Mouse (Mus musculus): ENCODE data around the gene Cwc27. TPM values are rescaled to one million over a fixed set of nuclear protein-coding genes. Genes with fewer than 3 reads are reported as not detected.
A peak's percentile ranks its signal among the peaks of the same experiment; 100 is the strongest.

The Cwc27 gene
- polyA plus RNA-seq, 1 experiment from 2014 or later, result 26.2 TPM

DNA sequence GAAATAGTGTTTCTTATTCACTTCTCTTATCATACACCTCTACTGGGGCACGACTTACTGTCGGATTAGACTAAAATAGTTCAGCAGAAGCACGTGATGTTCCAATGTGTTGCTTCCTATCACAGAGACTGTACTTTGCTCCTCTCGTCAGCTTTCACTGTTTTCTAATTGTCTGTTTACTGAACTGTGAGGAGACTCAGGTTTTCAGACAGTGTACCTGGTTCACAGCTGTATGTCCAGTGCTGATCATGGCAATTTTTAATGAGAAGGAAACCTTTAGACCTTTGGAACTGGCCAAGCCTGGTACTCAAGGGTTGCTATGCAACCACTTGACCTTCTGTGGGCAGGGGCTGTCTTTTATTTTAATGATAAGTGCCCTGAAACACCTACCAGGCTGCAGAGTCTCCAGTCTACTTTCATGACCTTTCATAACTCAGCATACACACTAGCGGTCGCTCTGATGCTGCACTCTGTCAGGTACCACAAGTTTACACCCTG, 180.9 kb downstream of the Cwc27 start:
- Histone ChIP-seq H3K27ac (no peak overlapping the region), H3K36me3 (no peaks in the 10 kb centered on the region), H3K27me3 (no peaks in the 10 kb centered on the region), H3K9ac (no peak overlapping the region), H3K4me2 (no peak overlapping the region), H3K4me1 (peaks cover 23% of the 10 kb centered on the region), H3K9me3 (no peaks in the 10 kb centered on the region), H3K4me3 (no peak overlapping the region)
- no peak for ATAC-seq (ENCODE audit: borderline replicate concordance, extremely low read depth, low FRiP score, low TSS enrichment)
- 42% methylated on average over 6 of the region's 6 CpGs for WGBS

DNA sequence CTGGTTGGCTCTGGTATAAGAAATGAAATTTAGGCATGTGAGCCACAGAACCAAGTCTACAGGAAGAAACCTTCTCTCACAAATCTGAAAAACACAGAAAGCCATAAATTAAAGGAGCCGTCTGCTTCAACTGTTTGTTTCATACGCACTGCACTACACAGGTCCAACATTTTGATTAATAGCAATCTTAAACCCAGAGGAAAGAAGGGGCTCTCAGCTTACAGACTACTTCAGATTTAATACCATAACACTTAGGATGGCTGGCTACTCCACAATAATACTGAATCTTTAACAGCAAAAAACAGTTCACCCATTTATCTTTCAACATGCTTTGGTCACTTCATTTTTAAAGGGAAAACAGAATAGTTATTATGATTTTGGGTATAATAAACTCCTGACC, 182.2 kb downstream of the Cwc27 start:
- H3K36me3 ChIP-seq, result 0 out of 2 replicates have a peak, but pooled peaks cover 3% of the 10 kb centered on the region
- H3K27me3 ChIP-seq, result no peaks in the 10 kb centered on the region
- H3K4me1 ChIP-seq, result peaks cover 23% of the 10 kb centered on the region
- H3K9me3 ChIP-seq, result no peaks in the 10 kb centered on the region
- no peak overlapping the region for H3K4me3 ChIP-seq
- no peak overlapping the region for H3K27ac ChIP-seq
- H3K4me2 ChIP-seq, result no peak overlapping the region
- WGBS, result 51% methylated on average over 2 of the region's 2 CpGs
- no peak overlapping the region for H3K9ac ChIP-seq
- ATAC-seq (ENCODE audit: borderline replicate concordance, extremely low read depth, low FRiP score, low TSS enrichment), result no peak

DNA sequence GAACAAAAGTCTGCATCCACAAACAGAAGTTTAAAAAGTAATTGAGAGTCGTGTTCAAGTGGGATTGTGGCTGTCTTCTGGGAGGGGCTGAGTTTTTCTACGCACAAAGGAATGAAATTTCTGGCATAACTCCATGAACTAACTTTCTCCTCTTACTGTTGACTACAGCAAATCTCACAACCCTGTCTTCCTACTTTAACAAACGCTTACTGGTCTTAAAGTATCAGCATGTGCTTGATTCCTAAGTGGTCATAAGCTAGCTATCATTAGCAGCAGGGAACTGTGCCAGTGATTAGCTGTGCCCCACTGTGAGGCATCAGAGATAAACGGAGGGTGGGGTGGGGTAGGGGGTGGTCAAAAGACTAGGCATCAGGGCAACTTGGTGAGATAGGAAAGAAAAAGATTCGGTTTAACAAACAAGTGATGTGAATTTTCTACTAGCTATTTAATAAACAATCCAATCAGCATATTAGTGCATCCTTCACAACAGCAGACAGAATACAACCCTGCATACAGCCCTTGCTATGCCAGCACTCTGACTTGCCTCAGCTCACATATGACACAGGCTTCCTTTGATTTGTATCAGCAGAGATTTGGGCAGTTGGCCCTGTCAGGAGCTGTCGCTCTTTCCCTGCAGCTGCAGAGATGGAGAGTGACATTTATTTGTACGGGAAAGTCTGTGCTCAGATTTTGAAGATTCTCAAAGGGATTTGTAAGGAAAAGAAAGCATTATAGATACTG, 184.3 kb downstream of the Cwc27 start:
- Histone ChIP-seq H3K9me3 (no peaks in the 10 kb centered on the region), H3K4me1 (peaks cover 26% of the 10 kb centered on the region), H3K27ac (peak overlapping the region; percentile 71), H3K4me2 (no peak overlapping the region), H3K36me3 (0 out of 2 replicates have a peak, but pooled peaks cover 3% of the 10 kb centered on the region), H3K27me3 (no peaks in the 10 kb centered on the region), H3K4me3 (no peak overlapping the region), H3K9ac (no peak overlapping the region)
- WGBS, result 34% methylated on average over 7 of the region's 7 CpGs
- ATAC-seq (ENCODE audit: borderline replicate concordance, extremely low read depth, low FRiP score, low TSS enrichment), result peak; percentile 76; the same call in 1 of the 2 replicates

DNA sequence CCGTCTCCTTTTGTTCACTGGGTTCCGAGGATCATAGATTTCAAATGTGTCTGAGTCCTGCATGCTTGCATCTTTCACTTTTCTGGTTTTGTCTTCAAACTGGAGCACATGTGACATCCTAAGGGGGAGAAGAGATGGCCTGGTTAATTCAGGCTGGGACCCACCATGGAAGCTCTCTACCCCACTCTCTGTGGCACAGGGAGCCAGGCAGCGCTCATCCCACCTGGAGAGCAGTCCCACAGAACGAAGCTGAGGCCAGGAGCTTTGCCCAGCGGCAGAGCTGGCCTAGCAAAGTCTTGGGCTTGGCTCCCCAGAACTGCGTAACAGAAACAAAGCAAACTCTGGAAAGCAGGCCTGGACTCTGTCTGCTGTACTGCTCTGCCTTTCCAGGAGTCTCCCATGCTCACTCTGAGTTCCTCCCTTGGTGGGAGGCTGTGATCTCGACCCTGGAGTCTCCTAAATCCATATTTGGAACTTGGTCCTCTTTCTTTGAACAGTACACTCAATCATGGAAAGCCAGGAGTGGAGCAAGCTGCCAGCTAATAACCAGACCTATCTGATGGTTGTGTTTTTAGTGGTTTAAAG, 185.2 kb downstream of the Cwc27 start:
- WGBS, result 77% methylated on average over 7 of the region's 7 CpGs
- Histone ChIP-seq H3K27me3 (no peaks in the 10 kb centered on the region), H3K36me3 (0 out of 2 replicates have a peak, but pooled peaks cover 3% of the 10 kb centered on the region), H3K4me2 (no peak overlapping the region), H3K27ac (peak overlapping the region; percentile 71), H3K4me3 (no peak overlapping the region), H3K9ac (no peak overlapping the region), H3K9me3 (no peaks in the 10 kb centered on the region), H3K4me1 (peaks cover 26% of the 10 kb centered on the region)
- ATAC-seq (ENCODE audit: borderline replicate concordance, extremely low read depth, low FRiP score, low TSS enrichment), result peak; percentile 46; the same call in 1 of the 2 replicates

DNA sequence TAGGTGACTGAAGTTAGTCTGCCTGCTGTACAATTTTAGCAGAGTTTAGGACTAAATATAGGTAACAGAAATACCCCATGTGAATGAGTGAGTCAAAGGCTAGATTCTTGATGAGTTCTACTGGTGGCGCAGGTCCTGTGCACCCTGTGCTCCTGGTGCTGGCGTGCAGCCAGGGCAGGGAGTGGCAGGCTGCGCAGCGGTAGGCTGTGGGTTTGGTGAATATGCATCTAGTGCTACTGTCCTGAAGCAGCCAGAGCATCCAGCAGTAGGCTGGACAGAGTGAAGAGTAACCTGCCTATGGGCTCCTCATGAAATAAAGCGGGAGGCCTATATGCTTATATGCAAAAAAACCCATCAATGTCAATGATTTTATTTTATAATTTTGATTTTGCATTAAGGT, 186.1 kb downstream of the Cwc27 start:
- no peaks in the 10 kb centered on the region for H3K27me3 ChIP-seq
- H3K27ac ChIP-seq, result no peak overlapping the region
- H3K4me3 ChIP-seq, result no peak overlapping the region
- 0 out of 2 replicates have a peak, but pooled peaks cover 3% of the 10 kb centered on the region for H3K36me3 ChIP-seq
- ATAC-seq (ENCODE audit: borderline replicate concordance, extremely low read depth, low FRiP score, low TSS enrichment), result no peak
- no peak overlapping the region for H3K9ac ChIP-seq
- no peaks in the 10 kb centered on the region for H3K9me3 ChIP-seq
- H3K4me2 ChIP-seq, result no peak overlapping the region
- WGBS, result 72% methylated on average over 5 of the region's 5 CpGs
- H3K4me1 ChIP-seq, result peaks cover 20% of the 10 kb centered on the region

DNA sequence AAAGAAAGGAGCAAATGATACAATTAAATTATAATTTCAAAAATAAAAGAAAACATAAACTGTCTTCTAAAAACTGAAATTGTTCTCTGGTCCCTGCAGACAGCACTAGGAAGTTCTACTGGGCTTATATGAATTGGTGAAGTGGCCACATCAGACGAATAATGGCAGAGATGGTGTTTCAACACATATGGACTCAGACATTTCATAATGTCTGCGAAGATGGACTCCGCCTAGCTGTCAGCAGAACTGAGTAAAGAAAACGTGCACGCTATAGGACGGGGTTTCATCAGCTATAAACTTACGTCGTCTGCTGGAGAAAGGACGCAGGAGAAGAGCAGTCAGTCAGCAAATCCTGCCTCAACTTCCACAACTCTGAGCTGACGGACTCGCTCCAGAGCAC, 187.3 kb downstream of the Cwc27 start:
- Histone ChIP-seq H3K4me2 (no peak overlapping the region), H3K27me3 (no peaks in the 10 kb centered on the region), H3K9me3 (no peaks in the 10 kb centered on the region), H3K27ac (no peak overlapping the region), H3K36me3 (0 out of 2 replicates have a peak, but pooled peaks cover 3% of the 10 kb centered on the region), H3K9ac (no peak overlapping the region), H3K4me1 (peaks cover 20% of the 10 kb centered on the region), H3K4me3 (no peak overlapping the region)
- ATAC-seq (ENCODE audit: borderline replicate concordance, extremely low read depth, low FRiP score, low TSS enrichment), result no peak
- WGBS, result 87% methylated on average over 11 of the region's 11 CpGs

DNA sequence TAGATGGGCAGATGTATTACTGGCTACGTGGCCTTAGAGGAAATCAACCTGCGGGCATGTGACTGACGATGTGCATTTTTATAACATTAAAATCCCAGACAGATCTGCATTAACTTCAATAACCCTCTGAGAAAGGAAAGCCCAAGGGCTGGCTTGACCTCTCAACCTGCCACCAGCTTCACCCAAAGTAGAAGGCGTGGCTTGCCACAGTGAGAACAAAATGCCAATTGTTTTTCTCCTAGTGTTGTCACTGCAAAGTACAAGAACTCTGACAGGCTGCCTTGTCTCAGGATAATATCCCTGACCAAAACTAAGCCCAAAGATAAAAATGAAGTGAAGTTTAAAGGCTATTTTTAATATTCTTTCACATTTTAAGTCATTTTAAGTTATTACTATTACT, 188.9 kb downstream of the Cwc27 start:
- Histone ChIP-seq H3K4me1 (peaks cover 25% of the 10 kb centered on the region), H3K9me3 (no peaks in the 10 kb centered on the region), H3K36me3 (0 out of 2 replicates have a peak, but pooled peaks cover 3% of the 10 kb centered on the region), H3K27me3 (no peaks in the 10 kb centered on the region), H3K9ac (no peak overlapping the region), H3K4me3 (no peak overlapping the region), H3K4me2 (no peak overlapping the region), H3K27ac (no peak overlapping the region)
- 53% methylated on average over 4 of the region's 4 CpGs for WGBS
- ATAC-seq (ENCODE audit: borderline replicate concordance, extremely low read depth, low FRiP score, low TSS enrichment), result no peak

DNA sequence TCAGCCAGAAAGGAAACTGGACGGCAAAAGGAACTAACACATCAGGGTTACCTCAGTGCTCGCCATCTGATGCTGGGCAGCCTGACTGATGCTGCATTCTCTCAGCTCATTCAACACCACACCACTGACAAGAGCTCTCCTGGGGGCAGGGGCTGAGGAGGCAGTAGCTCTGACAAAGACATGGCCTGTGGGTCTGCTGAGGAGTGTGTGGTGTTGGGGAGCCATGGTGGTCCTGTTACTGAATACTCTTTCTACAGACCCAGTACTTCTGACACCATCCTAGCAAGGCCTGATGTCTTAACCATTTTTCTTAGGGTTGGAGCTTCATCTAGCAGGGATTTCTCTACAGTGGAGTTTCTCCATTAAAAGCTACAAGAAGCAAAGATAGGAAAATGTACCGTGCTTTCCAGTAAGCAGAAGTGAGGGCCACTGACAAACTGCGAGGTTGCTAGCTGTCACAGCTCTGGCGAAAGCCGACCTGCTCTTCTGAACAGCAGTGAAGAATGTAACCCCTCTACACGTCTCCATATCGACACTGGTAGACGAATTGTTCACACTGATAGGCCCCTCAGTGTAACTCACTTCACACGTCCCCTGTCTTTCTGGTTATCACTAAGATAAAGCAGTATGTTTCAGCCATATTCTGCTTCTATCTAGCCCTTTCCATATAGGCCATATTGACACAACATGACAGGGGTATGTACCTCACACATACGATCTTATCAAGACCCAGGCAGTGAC, 189.6 kb downstream of the Cwc27 start:
- H3K4me2 ChIP-seq, result no peak overlapping the region
- 0 out of 2 replicates have a peak, but pooled peaks cover 3% of the 10 kb centered on the region for H3K36me3 ChIP-seq
- H3K27me3 ChIP-seq, result no peaks in the 10 kb centered on the region
- no peak overlapping the region for H3K9ac ChIP-seq
- peaks cover 20% of the 10 kb centered on the region for H3K4me1 ChIP-seq
- H3K27ac ChIP-seq, result no peak overlapping the region
- WGBS, result 46% methylated on average over 11 of the region's 11 CpGs
- no peaks in the 10 kb centered on the region for H3K9me3 ChIP-seq
- no peak overlapping the region for H3K4me3 ChIP-seq
- ATAC-seq (ENCODE audit: borderline replicate concordance, extremely low read depth, low FRiP score, low TSS enrichment), result no peak

DNA sequence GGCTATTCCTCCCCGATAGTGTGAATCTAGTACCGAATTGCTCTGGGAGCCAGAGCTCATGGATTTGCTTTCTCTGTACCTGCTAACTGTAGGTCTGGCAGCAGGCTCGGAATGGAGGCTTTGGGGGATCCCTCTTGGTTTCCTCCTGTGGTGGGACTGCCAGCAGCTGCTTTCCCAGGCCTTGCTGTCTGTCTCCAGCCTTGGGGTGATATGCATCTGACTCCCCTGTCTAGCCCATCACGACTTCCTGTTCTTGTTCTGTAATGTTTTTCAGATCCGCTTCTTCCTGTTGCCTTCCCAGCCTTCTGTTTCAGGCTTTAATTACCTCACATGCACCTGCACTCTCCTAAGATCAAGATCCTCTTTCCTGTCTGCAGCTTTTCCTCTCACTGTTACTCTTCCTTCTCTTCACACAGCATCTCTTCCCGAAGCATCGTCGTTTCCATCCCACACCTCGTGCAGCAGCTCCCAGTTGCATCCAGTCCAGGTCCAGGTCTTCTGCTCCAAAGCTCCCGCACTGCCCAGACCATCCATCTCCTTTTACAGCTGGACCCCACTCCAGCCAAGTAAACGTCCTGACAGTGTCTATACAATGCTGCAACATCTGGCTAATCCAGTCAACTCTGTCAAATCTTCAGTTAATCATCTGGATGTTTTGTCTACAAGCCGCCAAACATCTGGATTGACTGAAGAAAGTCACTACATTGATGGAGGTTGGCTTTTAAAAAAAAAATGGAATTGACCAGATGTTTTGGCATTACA, 193.6 kb downstream of the Cwc27 start:
- Histone ChIP-seq H3K9me3 (no peaks in the 10 kb centered on the region), H3K4me2 (no peak overlapping the region), H3K4me1 (peaks cover 18% of the 10 kb centered on the region), H3K27me3 (no peaks in the 10 kb centered on the region), H3K27ac (no peak overlapping the region), H3K4me3 (no peak overlapping the region), H3K9ac (no peak overlapping the region), H3K36me3 (no peaks in the 10 kb centered on the region)
- 65% methylated on average over 12 of the region's 12 CpGs for WGBS
- ATAC-seq (ENCODE audit: borderline replicate concordance, extremely low read depth, low FRiP score, low TSS enrichment), result no peak

DNA sequence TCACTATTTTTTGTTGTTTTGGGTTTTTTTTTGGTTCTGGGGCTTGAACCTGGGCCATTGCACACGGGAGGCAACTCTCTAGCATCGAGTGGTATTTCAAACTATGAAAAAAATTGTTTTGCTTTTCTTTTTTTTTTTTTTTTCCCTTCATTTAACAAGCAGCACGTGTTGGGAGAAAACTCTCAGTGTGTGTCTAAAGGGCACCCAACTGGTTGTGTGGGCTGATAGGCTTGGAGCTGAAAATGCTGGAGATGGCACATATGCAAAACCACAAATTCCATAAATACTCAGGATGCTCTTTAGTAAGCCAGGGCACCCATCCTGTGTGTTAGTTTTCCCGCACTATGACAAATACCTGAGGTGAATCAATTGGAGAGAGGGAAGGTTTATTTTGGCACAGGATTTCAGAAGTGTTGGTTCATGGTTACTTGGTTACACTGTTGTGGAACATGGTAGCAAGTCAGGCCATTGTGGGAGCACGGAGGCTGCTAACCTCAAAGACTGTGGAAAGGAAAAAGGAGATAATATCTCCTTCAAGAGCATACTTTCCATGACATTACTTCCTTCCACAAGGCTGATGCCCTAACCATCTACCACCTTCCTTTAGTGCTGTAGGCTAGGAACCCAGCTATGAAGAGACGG, 194.7 kb downstream of the Cwc27 start:
- H3K4me2 ChIP-seq, result no peak overlapping the region
- WGBS, result 64% methylated on average over 6 of the region's 6 CpGs
- H3K9me3 ChIP-seq, result no peaks in the 10 kb centered on the region
- H3K36me3 ChIP-seq, result no peaks in the 10 kb centered on the region
- H3K4me1 ChIP-seq, result peaks cover 15% of the 10 kb centered on the region
- no peak for ATAC-seq (ENCODE audit: borderline replicate concordance, extremely low read depth, low FRiP score, low TSS enrichment)
- H3K4me3 ChIP-seq, result no peak overlapping the region
- no peaks in the 10 kb centered on the region for H3K27me3 ChIP-seq
- no peak overlapping the region for H3K9ac ChIP-seq
- no peak overlapping the region for H3K27ac ChIP-seq

DNA sequence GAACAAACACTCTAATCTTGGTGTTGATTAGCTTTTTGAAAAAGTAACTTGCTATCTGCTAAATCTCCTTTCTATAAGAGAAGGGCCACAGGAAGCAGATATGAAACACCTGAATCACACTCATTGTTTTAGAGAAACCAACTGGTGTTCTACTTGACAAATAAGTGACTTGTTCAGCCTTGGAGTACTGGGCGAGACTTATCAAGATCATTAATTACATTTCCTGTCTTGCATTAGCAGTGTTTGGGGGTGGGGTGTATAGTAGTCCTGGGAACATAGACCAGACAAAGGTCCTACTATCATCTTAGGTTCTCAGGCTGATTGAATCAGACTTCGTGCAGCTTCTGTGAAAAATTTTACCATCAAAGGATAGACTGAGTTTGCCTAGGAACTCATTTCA, 196.5 kb downstream of the Cwc27 start:
- WGBS, result 48% methylated on average over 2 of the region's 2 CpGs
- Histone ChIP-seq H3K4me2 (no peak overlapping the region), H3K9ac (no peak overlapping the region), H3K9me3 (no peaks in the 10 kb centered on the region), H3K27ac (peak overlapping the region; percentile 48; the same call in 1 of the 2 replicates), H3K27me3 (no peaks in the 10 kb centered on the region), H3K4me3 (no peak overlapping the region), H3K36me3 (no peaks in the 10 kb centered on the region), H3K4me1 (peaks cover 15% of the 10 kb centered on the region)
- peak; percentile 44; the same call in 1 of the 2 replicates for ATAC-seq (ENCODE audit: borderline replicate concordance, extremely low read depth, low FRiP score, low TSS enrichment)
